Mouse (Mus musculus): ENCODE measurements around the gene Lmf2. TPM values are rescaled to one million over a fixed set of nuclear protein-coding genes. Genes with fewer than 3 reads are reported as not detected.

Lmf2 gene
- total RNA-seq, 2 experiments from 2014 or later = 44.2 to 48.9 TPM

DNA sequence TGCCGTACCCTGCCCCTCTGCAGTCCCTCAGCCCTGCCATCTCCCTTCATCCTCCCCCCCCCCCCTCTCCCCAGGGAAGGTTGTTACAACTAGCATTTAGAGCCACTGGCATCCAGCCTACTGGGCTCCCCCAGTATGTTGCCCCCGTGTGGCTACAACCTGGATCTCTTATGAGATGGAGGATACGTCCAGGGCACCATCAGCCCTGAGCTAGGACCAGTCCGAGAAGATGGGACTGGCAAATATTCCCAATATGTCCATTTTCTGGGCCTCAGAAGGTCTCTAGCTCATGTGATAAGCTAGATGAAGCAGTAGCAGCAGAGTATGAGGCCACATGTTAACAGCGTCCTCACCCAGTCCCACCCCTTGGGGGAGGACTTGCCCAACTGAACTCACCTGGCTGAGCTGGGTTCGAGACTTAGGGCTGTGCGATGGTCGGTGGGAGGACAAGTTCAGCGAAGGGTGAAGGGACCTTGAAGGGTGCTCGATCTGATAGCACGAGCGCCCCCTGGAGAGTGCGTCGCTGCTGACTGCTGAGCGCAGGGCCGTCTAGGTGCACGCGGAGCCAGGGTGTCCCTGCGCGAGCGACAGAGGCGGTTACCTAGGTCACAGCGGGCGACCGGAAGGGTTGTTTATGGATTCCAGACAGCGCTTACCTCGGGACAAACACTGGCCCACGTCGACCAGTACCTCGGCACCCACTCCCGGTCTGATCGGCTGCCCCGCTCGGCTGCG, 17.7 kb upstream of the Lmf2 start:
- peak; percentile 88 to 89 for DNase-seq
- intact Hi-C loops (cut with DNase I) = loop anchor here (2.0 to 5.0 kb wide), 2 partner anchors 16 to 94 kb away; no protein-coding TSS in a partner anchor

DNA sequence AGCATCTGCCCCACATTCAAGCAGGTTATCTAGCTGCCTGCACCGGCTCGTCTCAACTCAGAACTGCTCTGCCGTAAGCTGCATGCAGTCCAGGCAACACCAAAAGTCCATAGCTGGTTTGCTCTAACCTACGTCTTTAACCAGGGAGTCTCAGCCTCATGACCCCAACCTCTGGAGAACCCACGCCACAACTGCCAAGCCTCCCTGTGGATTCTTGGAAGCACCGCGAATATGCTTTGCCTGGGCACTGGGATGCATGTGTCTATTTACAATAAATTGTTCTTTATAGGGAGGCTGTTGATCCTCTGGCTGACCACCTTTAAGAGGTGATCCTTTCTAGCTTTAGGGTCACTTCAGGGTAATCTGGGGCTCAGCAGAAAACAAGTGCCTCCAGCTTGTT, 17.1 kb upstream of the Lmf2 start:
- no peak for DNase-seq
- intact Hi-C loops (cut with DNase I) = loop anchor here (2.0 to 5.0 kb wide), 2 partner anchors 16 to 95 kb away; no protein-coding TSS in a partner anchor

DNA sequence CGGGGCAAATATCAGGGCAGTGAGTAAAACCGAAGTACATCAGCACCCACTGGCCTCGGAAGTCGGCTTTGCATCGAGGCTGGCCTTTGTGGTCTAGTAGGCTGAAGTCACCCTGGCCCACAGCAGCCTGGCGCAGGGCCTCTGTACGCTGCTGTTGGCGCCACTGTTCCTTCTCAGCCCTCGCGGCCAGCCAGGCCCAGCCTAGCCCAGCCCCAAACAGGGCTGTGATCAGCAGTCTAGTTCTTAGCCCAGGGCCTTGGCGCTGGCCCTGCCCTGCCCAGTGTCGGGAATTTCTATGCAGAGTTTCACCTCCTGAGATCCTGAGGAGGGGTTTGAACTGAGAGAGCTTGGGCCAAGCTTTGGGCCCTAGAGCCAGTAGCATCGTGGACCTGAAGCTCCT, 16.6 kb upstream of the Lmf2 start:
- no peak for DNase-seq
- intact Hi-C loops (cut with DNase I) = loop anchor here (2.0 to 5.0 kb wide), 2 partner anchors 15 to 95 kb away; no protein-coding TSS in a partner anchor

DNA sequence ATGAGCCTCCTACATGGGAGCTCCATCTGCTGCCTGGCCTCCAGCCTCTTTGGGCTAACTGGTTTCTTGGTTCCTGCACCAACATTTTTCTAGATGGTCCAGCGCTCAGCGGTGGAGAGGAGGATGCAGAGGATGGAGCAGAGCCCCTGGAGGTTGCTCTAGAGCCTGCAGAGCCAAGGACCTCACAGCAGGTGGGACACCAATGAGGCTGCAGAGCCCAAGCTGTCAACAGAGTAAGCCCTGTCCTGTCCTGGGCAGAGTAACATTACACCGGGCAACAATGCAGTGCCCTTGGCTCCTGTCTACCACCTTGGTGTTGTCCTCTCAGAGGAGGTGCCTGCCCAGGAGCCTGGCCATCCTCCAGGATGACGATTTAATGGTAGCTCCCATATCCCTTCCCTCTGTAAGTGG, 9.7 kb upstream of the Lmf2 start:
- DNase-seq = no peak

DNA sequence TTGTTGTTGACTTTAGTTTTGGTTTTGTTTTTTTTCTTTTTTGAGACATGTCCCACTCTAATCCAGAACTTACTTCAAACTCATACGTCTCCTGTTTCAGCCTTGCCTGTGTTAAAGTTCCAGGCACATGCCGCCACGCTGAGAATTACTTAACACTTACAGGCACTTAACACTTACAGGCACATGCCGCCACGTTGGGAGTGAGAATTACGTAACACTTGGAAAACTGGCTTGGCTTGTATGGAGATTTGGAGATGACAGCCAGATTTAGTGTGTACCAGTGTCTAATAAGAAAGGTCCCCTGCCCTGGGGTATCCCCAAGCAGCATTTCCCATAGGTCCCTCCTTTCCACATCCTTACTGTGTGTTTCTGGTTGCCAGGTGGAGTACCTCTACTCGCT, 7.6 kb upstream of the Lmf2 start:
- DNase-seq = no peak
- intact Hi-C loops (cut with DNase I) = loop anchor here (5.0 kb wide), 1 partner anchor 86 kb away; no protein-coding TSS in a partner anchor

More for the DNA sequence above, 9.7 kb upstream of the Lmf2 start:
- intact Hi-C loops (cut with DNase I) = no loop called here

DNA sequence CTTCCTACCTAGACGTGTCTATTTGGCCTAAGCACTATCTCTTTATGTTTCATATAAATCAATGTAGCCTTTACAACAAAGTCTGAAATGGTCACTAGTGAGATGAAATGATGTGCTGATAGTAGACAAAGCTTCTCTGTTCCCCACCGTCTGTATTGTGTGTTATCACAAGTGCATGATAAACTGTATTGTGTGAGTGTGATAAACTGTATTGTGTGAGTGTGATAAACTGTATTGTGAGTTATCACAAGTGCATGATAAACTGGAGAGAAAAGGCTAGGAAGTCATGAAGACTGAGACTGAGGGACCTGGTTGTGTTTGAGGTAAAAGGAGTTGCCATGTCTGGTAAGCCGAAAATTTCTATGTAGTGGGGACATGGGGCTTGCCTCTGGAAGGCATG, 3.3 kb upstream of the Lmf2 start:
- intact Hi-C loops (cut with DNase I) = no loop called here
- no peak for DNase-seq

DNA sequence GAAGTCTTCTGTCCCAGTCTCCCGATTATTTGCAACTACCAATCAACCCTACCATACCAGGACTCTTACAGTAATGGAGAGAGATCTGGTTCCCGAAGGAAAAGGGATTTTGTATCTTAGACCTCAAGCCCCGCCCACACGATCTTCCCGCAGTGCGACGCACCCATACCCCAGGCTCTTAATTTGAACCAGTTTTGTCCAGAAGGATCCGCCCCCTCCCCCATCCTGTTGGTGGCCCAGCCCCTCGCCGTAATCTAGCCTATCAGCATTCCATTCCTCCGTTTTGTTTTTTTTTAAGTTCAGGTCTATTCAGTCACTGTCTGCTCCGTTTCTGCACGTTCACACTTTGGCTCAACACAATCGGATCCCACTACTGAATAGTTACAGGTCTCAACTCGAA, 913 bp upstream of the Lmf2 start:
- intact Hi-C loops (cut with DNase I) = loop anchor here (2.0 kb wide), 1 partner anchor 16 kb away; the partner anchor contains the start of gene Sco2
- peak; percentile 77 for DNase-seq

DNA sequence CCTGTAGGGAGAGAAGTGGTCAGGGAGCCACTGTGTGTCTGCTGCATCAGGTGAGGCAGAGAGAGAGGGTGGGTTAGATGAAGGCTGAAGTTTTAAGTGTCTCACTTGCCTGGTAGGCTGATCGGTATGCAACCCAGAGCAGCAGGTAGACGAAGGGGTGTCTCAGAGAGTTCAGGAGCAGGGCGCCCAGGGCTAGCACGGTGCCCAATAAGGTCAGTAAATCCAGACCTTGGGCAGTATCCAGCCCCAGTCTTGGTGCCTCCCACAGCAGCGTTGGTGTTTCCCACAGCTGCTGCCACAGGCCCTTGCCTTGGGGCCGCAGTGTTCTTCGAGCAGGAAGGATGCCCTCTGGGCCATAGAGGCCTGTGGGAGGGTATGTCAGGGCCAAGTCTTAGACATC, 1.0 kb downstream of the Lmf2 start:
- intact Hi-C loops (cut with DNase I) = no loop called here
- no peak for DNase-seq

DNA sequence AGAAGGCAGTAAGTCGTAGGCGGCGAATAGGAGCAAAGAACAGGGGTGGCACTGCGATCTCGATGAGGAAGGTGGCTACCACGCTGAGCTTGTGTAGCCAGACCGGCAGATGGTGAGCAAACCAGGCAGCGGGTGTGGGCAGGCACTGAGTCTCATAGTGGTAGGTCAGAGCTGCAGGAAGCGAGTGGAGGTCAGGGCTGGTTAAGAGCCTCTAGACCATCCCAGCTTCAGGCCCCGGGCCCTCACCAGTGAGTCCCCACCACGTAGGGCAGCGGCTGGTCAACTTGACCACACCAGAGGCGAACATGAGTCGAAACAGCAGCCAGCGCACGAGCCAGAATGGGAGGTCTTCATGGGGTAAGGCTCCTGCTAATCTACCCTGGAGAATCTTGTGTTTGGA, 1.6 kb downstream of the Lmf2 start:
- intact Hi-C loops (cut with DNase I) = no loop called here
- DNase-seq = no peak

DNA sequence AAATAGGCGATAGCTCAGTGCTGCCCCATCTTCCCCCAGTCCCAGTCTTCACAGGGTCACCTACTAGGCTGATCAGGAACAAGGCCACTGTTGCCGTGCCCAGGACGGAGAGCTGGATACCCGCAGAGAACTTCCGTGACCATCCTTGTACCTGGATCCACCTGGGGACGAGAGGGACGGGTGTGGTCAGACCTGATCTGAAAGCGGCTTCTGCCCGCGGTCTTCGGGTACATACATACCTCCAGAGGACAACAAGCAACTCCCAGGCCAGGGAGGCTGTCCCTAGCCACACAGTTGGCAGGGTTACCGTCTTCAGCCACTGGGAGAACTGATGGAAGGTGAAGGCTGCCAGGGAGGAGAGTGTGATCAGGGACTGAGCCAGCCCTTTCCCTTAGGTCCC, 2.7 kb downstream of the Lmf2 start:
- intact Hi-C loops (cut with DNase I) = no loop called here
- no peak for DNase-seq

DNA sequence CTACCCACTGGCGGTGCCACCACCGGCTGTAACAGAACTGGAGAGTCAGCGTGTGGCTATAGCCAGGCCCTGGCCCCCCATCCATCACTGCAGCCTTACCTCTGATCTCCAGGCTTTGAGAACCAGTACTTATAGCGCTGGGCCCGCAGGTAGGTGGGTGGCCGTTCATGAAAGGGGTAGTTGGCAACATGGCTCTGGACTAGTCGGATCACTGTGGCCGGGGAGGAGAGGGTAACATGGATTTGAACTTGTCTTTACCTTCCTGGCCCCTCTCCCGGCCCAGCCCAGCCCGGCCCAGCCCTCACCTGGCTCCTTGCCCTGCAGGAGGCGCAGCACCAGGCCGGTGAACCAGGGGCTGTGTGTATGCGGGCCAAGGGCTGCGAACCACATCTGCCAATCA, 3.4 kb downstream of the Lmf2 start:
- no peak for DNase-seq
- intact Hi-C loops (cut with DNase I) = no loop called here

DNA sequence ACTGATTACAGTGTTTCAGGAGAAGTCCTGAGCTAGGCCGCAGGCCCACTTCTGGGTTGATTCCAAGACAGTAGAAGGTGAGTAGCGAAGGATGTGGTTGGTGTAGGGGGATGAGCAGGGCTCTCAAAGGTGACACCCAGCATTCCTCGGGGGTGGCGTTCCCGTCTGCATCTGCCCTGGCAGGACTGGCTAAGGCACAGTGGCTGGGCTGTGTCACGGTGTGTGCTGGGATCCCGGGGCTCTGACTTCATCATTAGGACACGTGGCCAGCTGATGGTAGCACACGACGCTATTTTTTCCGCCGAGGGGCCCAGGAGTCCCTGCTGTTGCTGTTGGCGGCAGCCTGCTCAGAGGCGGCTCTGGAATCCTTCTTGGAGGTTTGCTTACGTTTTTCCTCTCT, 4.2 kb downstream of the Lmf2 start:
- DNase-seq = no peak
- intact Hi-C loops (cut with DNase I) = loop anchor here (2.0 kb wide), 1 partner anchor 35 kb away; no protein-coding TSS in a partner anchor

DNA sequence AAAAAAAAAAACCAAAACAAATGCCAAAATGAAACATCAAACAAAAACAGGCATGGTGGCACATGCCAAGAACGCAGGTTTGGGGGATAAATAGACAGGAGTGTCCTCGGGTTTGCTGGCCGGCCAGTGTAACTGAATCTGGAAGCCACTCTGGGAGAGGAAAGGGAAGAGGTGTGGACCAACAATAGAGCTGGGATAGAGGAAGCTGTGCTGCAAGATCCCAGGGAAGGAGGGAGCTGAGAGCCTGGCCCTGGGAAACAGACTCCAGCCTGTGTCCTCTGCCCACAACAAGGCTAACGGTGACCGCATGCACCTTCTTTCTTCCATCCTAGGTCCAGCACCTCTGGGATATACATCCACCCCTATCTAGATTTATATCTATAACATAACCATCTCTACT, 5.0 kb downstream of the Lmf2 start:
- peak; percentile 28 to 33 for DNase-seq
- intact Hi-C loops (cut with DNase I) = loop anchor here (2.0 kb wide), 1 partner anchor 34 kb away; no protein-coding TSS in a partner anchor

DNA sequence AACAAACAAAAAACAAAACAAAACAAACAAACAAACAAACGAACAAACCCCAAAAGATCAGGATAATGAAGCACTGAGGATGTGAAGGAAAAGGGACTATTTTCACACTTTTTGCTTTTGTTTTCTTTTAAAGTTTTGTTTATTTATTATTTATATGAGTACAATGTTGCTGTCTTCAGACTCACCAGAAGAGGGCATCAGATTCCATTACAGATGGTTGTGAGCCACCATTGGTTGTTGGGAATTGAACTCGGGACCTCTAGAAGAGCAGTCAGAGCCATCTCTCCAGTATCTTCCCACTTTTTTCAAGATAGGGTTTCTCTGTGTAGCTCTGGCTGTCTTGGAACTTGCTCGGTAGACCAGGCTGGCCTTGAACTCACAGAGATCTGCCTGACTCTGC, 12.1 kb downstream of the Lmf2 start:
- DNase-seq = no peak
- intact Hi-C loops (cut with DNase I) = no loop called here

DNA sequence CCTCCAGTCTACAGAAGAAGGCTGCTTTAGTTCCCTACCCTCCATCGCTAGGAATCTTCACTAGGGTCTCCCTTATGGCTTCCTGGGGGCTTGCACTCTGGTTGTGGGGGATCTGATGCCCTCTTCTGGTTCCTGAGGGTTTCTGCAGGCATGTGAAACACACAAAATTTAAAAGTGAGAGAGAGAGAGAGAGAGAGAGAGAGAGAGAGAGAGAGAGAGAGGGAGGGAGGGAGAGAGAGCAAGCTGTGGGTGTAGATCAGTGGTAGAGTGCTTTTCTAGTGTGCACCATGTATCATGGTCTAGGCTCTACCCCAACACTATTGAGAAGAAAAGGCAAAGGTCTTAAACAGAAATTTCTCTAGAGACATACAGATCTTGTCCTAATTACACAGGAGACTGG, 13.8 kb downstream of the Lmf2 start:
- no peak for DNase-seq
- intact Hi-C loops (cut with DNase I) = no loop called here

DNA sequence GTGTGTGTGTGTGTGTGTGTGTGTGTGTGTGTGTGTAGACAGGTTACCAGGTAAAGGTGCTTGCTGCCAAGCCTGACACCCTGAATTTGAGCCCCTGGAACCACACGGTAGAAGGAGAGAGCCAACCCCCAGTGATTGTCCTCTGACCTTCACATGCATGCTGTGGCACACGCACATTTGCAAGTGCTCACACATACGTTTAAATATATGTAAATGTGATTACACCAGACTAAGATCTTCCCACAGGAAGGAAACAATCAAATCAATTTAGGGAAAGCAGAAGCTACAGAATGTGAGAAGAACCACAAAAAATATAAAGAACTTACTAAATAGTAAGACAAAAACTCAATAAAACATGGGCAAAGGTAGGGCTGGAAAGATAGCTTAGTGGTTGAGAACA, 15.3 kb downstream of the Lmf2 start:
- intact Hi-C loops (cut with DNase I) = no loop called here
- no peak for DNase-seq

DNA sequence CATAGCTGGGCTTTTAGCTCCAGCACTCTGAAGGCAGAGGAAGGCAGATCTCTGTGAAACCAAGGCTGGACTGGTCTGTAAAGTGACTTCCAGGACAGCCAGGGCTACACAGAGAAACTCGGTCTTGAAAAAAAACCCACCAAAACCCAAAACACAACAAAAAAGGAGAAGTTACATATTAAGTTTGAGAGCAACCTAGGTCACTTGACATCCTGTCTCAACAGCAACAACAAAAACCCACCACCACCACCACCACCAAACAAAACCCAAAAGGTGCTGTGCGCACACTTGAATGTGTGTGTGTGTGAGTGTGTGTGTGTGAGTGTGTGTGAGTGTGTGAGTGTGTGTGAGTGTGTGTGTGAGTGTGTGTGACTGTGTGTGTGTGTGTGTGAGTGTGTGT, 15.8 kb downstream of the Lmf2 start:
- intact Hi-C loops (cut with DNase I) = no loop called here
- DNase-seq = no peak

DNA sequence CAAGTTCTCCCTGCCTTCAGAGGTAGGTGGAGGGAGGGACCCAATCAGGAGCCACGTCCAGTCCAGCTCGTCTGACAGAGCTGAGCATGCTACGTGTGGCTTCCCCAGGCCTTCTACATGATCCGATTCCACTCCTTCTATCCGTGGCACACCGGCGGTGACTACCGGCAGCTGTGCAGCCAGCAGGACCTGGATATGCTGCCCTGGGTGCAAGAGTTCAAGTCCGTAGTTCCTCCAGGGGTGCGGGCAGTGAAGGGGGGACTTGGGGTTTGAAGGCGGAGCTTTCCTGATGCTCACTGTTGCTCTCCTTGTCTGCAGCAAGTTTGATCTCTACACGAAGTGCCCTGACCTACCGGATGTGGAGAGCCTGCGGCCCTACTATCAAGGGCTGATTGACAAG, 19.0 kb downstream of the Lmf2 start:
- no peak for DNase-seq
- intact Hi-C loops (cut with DNase I) = no loop called here

DNA sequence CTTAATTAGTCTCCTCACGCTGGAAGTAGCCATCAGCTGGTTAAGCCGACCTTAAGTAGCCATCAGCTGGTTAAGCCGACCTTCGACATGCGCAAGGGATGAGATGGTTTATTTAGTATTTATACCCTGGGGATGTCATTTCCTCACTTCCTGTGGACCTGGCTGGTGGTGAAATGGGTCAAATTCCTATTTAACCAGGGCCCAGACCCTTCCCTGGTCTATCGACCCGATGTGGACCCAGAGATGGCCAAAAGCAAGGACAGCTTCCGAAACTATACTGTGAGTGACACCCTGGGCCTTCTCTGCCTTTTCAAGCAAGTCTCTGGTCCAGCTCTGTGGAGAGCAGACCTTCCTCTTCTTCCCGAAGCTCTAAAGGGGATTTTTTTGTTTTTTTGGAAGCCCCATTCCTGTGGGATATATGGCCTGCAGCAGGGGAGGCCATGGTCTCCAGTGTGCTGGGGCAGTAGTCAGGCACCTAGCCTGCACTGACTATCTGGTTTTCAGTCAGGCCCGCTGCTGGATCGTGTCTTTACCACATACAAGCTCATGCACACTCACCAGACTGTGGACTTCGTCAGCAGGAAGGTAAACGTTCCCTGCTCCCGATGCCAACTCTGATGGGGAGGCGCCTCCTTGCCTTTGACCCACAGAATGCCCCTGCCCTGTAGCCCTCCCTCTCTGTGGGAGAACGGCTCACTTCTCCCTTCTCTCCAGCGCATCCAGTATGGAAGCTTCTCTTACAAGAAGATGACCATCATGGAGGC, 20.5 kb downstream of the Lmf2 start:
- no peak for DNase-seq
- intact Hi-C loops (cut with DNase I) = no loop called here

DNA sequence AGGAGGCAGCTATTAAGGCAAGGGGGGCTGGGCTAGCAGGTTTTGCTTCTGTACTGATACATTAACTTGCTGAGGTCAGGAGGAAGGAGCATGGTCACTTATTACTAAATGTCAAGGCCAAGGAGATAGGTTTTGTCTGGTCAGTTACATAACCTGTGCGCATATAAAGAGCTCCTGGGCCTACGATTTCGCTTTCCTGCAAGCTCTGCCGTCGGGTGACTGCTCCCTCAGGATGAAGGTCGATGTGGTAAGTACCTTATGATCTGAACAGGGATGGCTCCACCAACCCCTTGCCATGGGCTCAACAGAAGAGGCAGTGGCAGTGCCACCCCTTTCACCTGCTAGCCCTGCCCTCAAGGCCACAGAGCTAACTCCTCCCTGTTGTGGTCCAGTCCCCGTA, 21.2 kb downstream of the Lmf2 start, which contains the start of gene Miox:
Gene Miox, plus strand, starts transcription at position 128 of the 400 bp plus-strand sequence.
- DNase-seq = no peak
- intact Hi-C loops (cut with DNase I) = no loop called here

DNA sequence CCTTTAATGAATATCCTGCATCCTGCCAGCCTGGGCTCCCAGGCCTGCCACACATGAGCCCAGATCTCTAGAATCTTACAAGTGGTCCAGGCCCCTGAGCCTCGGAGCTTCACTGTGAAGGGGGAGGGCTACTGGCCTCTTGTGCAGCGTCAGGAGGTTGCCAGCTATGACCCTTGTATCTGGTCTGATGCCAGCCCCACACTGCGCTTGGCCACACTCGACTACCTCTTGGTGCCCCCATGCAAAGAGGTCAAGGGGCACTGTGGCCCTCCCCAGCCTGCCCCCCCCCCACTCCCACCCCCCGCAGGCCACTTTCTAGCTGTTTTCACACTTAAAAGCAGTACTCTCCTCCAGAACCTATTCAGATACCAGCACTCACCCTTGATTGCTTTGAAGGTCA, 29.0 kb downstream of the Lmf2 start:
- intact Hi-C loops (cut with DNase I) = no loop called here
- DNase-seq = no peak

DNA sequence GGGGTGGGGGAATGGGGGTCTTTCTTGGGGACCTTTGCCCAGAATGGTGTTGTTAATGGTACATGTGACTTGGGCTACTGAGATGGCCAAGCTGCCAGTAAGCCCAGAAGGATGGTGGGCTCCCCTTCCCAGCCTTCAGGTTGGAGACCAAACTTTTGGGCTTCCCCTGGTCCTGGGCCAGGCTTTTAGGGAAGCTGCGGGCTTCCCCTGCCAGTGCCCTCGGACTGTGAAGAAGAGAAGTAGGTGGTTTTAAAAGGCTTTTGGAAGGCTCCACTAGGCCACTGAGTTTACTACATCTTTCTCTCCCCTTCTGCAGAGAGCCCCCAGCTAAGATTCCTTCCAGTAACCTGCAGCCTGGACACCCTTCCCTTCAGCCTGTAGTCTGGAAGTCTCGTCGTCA, 31.8 kb downstream of the Lmf2 start:
- no peak for DNase-seq
- intact Hi-C loops (cut with DNase I) = no loop called here

Measured in heart, postnatal 10 days (tissue).